21 mouse cellular contexts compared by ENCODE assay signal in the genomic region with DNA sequence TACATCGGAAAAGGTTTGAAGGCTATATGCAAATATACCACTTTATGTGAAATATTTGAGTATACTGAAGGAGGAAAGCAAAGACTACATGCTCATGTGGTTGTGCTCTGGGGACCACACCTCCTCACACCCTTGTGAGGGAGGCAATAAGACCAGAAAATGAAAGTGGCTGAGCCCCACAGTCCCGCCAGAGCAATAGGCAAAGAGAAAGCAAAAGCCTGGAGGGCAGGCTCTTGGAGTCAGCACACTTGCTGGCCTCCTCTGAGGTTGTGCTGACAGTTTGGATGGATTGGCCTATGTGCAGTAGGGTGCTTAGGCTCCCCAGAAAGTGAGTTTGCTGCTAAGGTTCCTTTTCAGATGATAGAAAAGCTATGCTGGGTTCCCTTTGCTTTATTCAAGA.
DNase-seq lines count a peak whose midpoint lies in the region; ATAC-seq lines count a peak whose summit lies in the region.
"Had no signal": no experiment of that assay in that cellular context is flagged by ENCODE, and none has a peak within 500 bp of the region (broad histone marks: within the 10 kb centered on the region; RNA-seq: fewer than 3 reads in every experiment).

No protein-coding gene starts in this region.

- H3K4me3 ChIP-seq in intestine, embryonic 16.5 days (ENCODE audit: low read length), result no peak overlapping the region
- no peak overlapping the region for H3K4me3 ChIP-seq in intestine, embryonic 15.5 days (replicated peaks)
- H3K4me3 ChIP-seq in hindbrain, embryonic 13.5 days, result no peak overlapping the region
- H3K4me3 ChIP-seq: embryonic facial prominence, embryonic 12.5 days; forebrain, embryonic 15.5 days; heart, embryonic 15.5 days; hindbrain, embryonic 10.5 days had no signal

- H3K9me3 ChIP-seq in intestine, embryonic 16.5 days (ENCODE audit: control insufficient read depth, low read length), result no peaks in the 10 kb centered on the region
- no peaks in the 10 kb centered on the region for H3K9me3 ChIP-seq in intestine, embryonic 15.5 days
- H3K9me3 ChIP-seq in hindbrain, embryonic 13.5 days, result no peaks in the 10 kb centered on the region
- H3K9me3 ChIP-seq: embryonic facial prominence, embryonic 12.5 days; forebrain, embryonic 15.5 days; heart, embryonic 15.5 days; hindbrain, embryonic 10.5 days had no signal

- ATAC-seq in intestine, embryonic 16.5 days, result 0 out of 2 replicates have a peak, but pooled peaks have one; percentile 31
- ATAC-seq in intestine, embryonic 15.5 days, result no peak
- ATAC-seq in common myeloid progenitor, adult 5-6 weeks (replicated peaks; ENCODE audit: low read depth, poor library complexity, severe bottlenecking), result peak; percentile 58; the same call in 1 of the 2 replicates
- ATAC-seq in inflammation-experienced regulatory T-cells, adult 6 months, result peak; percentile 48
- ATAC-seq in hindbrain, embryonic 13.5 days (ENCODE audit: low FRiP score), result no peak
- ATAC-seq: forebrain, embryonic 15.5 days; hindbrain, embryonic 16.5 days; intestine, postnatal 0 days had no signal

- no peak overlapping the region for H3K27ac ChIP-seq in intestine, embryonic 16.5 days (ENCODE audit: low read length)
- no peak overlapping the region for H3K27ac ChIP-seq in intestine, embryonic 15.5 days
- no peak overlapping the region for H3K27ac ChIP-seq in hindbrain, embryonic 13.5 days
- H3K27ac ChIP-seq: embryonic facial prominence, embryonic 12.5 days; forebrain, embryonic 15.5 days; heart, embryonic 15.5 days; hindbrain, embryonic 10.5 days had no signal

- no peaks in the 10 kb centered on the region for H3K27me3 ChIP-seq in intestine, embryonic 16.5 days (replicated peaks; ENCODE audit: control insufficient read depth, insufficient read depth, low read length)
- H3K27me3 ChIP-seq in intestine, embryonic 15.5 days (replicated peaks), result no peaks in the 10 kb centered on the region
- H3K27me3 ChIP-seq in hindbrain, embryonic 13.5 days, result no peaks in the 10 kb centered on the region
- H3K27me3 ChIP-seq: embryonic facial prominence, embryonic 12.5 days; forebrain, embryonic 15.5 days; heart, embryonic 15.5 days had no signal

- no peak for DNase-seq in cerebellum, postnatal 25 days
- no peak for DNase-seq in urinary bladder, adult 18-20 months (ENCODE audit: low spot score in 2 of 2)
- DNase-seq: adrenal gland, postnatal 25 days; cerebellum, adult 18-20 months; cerebellum, adult 9-11 months; embryo, embryonic 11 days; gastrocnemius, postnatal 10 days; heart, adult 18-20 months; heart, postnatal 14 days had no signal

- no peaks in the 10 kb centered on the region for H3K36me3 ChIP-seq in intestine, embryonic 16.5 days (ENCODE audit: control insufficient read depth, insufficient read depth, low read length)
- no peaks in the 10 kb centered on the region for H3K36me3 ChIP-seq in intestine, embryonic 15.5 days
- H3K36me3 ChIP-seq in hindbrain, embryonic 13.5 days, result no peaks in the 10 kb centered on the region
- H3K36me3 ChIP-seq: embryonic facial prominence, embryonic 12.5 days; forebrain, embryonic 15.5 days; heart, embryonic 15.5 days; hindbrain, embryonic 10.5 days had no signal

- no peaks in the 10 kb centered on the region for H3K4me1 ChIP-seq in intestine, embryonic 16.5 days (ENCODE audit: control insufficient read depth, insufficient read depth, low read length)
- H3K4me1 ChIP-seq in intestine, embryonic 15.5 days (replicated peaks), result no peaks in the 10 kb centered on the region
- H3K4me1 ChIP-seq in hindbrain, embryonic 13.5 days (replicated peaks), result no peaks in the 10 kb centered on the region
- H3K4me1 ChIP-seq: embryonic facial prominence, embryonic 12.5 days; forebrain, embryonic 15.5 days; heart, embryonic 15.5 days had no signal

- 87% methylated on average over 2 of the region's 2 CpGs for WGBS in intestine, embryonic 16.5 days
- WGBS in intestine, embryonic 15.5 days, result 68% methylated on average over 2 of the region's 2 CpGs
- WGBS in hindbrain, embryonic 13.5 days, result 85% methylated on average over 2 of the region's 2 CpGs

- no peak overlapping the region for H3K4me2 ChIP-seq in intestine, embryonic 16.5 days (ENCODE audit: low read depth, low read length)
- no peak overlapping the region for H3K4me2 ChIP-seq in intestine, embryonic 15.5 days (replicated peaks)
- no peak overlapping the region for H3K4me2 ChIP-seq in hindbrain, embryonic 13.5 days
- H3K4me2 ChIP-seq: embryonic facial prominence, embryonic 12.5 days; forebrain, embryonic 15.5 days; heart, embryonic 11.5 days; heart, embryonic 15.5 days had no signal

- no peak overlapping the region for H3K9ac ChIP-seq in intestine, embryonic 16.5 days (ENCODE audit: low read depth, low read length)
- H3K9ac ChIP-seq in intestine, embryonic 15.5 days, result no peak overlapping the region
- H3K9ac ChIP-seq in hindbrain, embryonic 13.5 days, result no peak overlapping the region
- H3K9ac ChIP-seq: embryonic facial prominence, embryonic 12.5 days; forebrain, embryonic 15.5 days; heart, embryonic 15.5 days had no signal

Comparison
In these comparisons a context has a peak if more than half of its experiments do, and no peak if none do; other contexts are left out.
1. ATAC-seq: peak in intestine, embryonic 16.5 days (single experiment), common myeloid progenitor, adult 5-6 weeks (single experiment) and inflammation-experienced regulatory T-cells, adult 6 months (single experiment); none in intestine, embryonic 15.5 days (single experiment) and hindbrain, embryonic 13.5 days (single experiment).